14 mouse cellular contexts compared by ENCODE assay signal in the genomic region with DNA sequence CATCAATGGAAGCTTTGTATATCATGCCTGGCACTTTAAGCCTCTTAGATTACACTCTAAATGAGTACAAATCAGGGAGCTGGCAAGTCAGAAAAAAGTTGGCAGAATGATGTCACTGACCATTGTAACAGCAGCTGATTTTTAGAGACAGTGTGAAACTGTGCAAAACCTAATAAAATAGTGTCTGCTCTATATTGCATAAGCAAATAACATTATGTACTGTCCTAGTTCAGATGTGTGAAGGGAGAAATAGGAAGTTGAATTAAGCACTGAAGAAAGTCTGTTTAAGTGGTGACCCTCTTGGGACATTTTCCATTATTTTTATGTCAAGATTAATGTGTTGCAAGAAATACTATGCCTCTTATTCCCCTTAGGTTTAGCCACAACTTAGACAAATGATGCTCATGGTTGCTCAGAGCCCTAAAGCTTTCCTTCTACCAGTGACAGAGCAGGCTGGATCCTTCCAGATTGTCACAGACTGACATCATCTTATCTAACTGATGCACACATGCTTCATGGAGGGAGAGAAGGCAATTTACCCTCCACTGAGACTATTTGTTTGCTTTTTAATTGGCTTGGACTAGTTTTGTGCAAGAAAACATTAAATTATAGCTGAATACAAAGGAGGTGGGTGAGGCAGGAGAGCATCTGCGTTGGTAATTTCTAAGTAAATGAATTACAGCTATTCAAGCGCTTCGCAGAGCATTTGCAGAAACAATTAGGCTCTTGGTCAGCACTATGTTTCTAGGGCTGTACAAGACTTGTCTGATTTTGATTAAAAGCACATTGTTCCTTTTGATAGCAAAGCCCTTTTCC.
DNase-seq lines count a peak whose midpoint lies in the region; ATAC-seq and TF ChIP-seq lines count a peak whose summit lies in the region.
"Had no signal": no experiment of that assay in that cellular context is flagged by ENCODE, and none has a peak within 500 bp of the region (broad histone marks: within the 10 kb centered on the region; RNA-seq: fewer than 3 reads in every experiment).

No protein-coding gene starts in this region.

- H3K36me3 ChIP-seq in forebrain, embryonic 11.5 days (ENCODE audit: control insufficient read depth, insufficient read depth, low read length), result no peaks in the 10 kb centered on the region
- H3K36me3 ChIP-seq in forebrain, embryonic 10.5 days (replicated peaks), result no peaks in the 10 kb centered on the region
- H3K36me3 ChIP-seq in hindbrain, embryonic 12.5 days, result no peaks in the 10 kb centered on the region
- no peaks in the 10 kb centered on the region for H3K36me3 ChIP-seq in midbrain, postnatal 0 days (ENCODE audit: insufficient read depth, low read length)
- H3K36me3 ChIP-seq: heart, embryonic 15.5 days; liver, embryonic 12.5 days had no signal

- no peak for TF ChIP-seq CTCF in midbrain, postnatal 0 days (IDR thresholded peaks at IDR 0.05)

- no peak overlapping the region for H3K4me3 ChIP-seq in forebrain, embryonic 11.5 days (ENCODE audit: low read depth, low read length)
- no peak overlapping the region for H3K4me3 ChIP-seq in forebrain, embryonic 10.5 days
- no peak overlapping the region for H3K4me3 ChIP-seq in hindbrain, embryonic 12.5 days
- no peak overlapping the region for H3K4me3 ChIP-seq in midbrain, postnatal 0 days (ENCODE audit: low read depth, low read length)
- H3K4me3 ChIP-seq: heart, embryonic 15.5 days; liver, embryonic 12.5 days had no signal

- H3K27ac ChIP-seq in forebrain, embryonic 11.5 days (ENCODE audit: low read depth, low read length), result no peak overlapping the region
- H3K27ac ChIP-seq in forebrain, embryonic 10.5 days, result no peak overlapping the region
- H3K27ac ChIP-seq in hindbrain, embryonic 12.5 days, result no peak overlapping the region
- no peak overlapping the region for H3K27ac ChIP-seq in midbrain, postnatal 0 days (ENCODE audit: low read depth, low read length)
- H3K27ac ChIP-seq: heart, embryonic 15.5 days; liver, embryonic 12.5 days had no signal

- H3K9ac ChIP-seq in forebrain, embryonic 11.5 days (ENCODE audit: low read length), result no peak overlapping the region
- H3K9ac ChIP-seq in hindbrain, embryonic 12.5 days, result no peak overlapping the region
- H3K9ac ChIP-seq in midbrain, postnatal 0 days (replicated peaks; ENCODE audit: low read length, poor library complexity, severe bottlenecking), result no peak overlapping the region
- H3K9ac ChIP-seq: heart, embryonic 15.5 days; liver, embryonic 12.5 days had no signal

- H3K4me1 ChIP-seq in forebrain, embryonic 11.5 days (replicated peaks; ENCODE audit: control insufficient read depth, insufficient read depth, low read length), result no peaks in the 10 kb centered on the region
- peaks cover 5% of the 10 kb centered on the region; the same call in 1 of the 2 replicates for H3K4me1 ChIP-seq in forebrain, embryonic 10.5 days
- no peaks in the 10 kb centered on the region for H3K4me1 ChIP-seq in hindbrain, embryonic 12.5 days
- no peaks in the 10 kb centered on the region; the same call in 1 of the 2 replicates for H3K4me1 ChIP-seq in midbrain, postnatal 0 days (ENCODE audit: insufficient read depth, low read length)
- H3K4me1 ChIP-seq: heart, embryonic 15.5 days; liver, embryonic 12.5 days had no signal

- peak; percentile 80 for ATAC-seq in forebrain, embryonic 11.5 days (replicated peaks; ENCODE audit: low FRiP score)
- peak; percentile 89 for ATAC-seq in hindbrain, embryonic 12.5 days (ENCODE audit: low FRiP score)
- ATAC-seq in midbrain, postnatal 0 days (ENCODE audit: low FRiP score), result no peak
- no peak for ATAC-seq in monocyte, adult 5-6 weeks (replicated peaks; ENCODE audit: insufficient number of reproducible peaks, low FRiP score, low TSS enrichment, poor library complexity, severe bottlenecking)
- ATAC-seq: liver, embryonic 12.5 days had no signal

- H3K27me3 ChIP-seq in forebrain, embryonic 11.5 days (ENCODE audit: control insufficient read depth, insufficient read depth, low read length), result no peaks in the 10 kb centered on the region
- no peaks in the 10 kb centered on the region for H3K27me3 ChIP-seq in forebrain, embryonic 10.5 days (ENCODE audit: poor library complexity, severe bottlenecking)
- H3K27me3 ChIP-seq in hindbrain, embryonic 12.5 days, result no peaks in the 10 kb centered on the region
- no peaks in the 10 kb centered on the region for H3K27me3 ChIP-seq in midbrain, postnatal 0 days (ENCODE audit: insufficient read depth, low read length)
- H3K27me3 ChIP-seq: heart, embryonic 15.5 days; liver, embryonic 12.5 days had no signal

- no peak for DNase-seq in forebrain, embryonic 11.5 days (ENCODE audit: low spot score)
- DNase-seq in forebrain, embryonic 10.5 days (ENCODE audit: extremely low spot score, low spot score), result no peak
- DNase-seq in brain, adult 2 months (ENCODE audit: low read depth, low spot score), result peak; percentile 23
- DNase-seq in midbrain, postnatal 0 days (ENCODE audit: low spot score), result peak; percentile 13
- DNase-seq in right cerebral cortex, postnatal 10 days (ENCODE audit: low spot score in 2 of 2), result no peak
- no peak for DNase-seq in gastrocnemius, adult 18-20 months (ENCODE audit: low spot score)
- DNase-seq: cerebellum, adult 18-20 months; kidney, postnatal 14 days; right cerebral cortex, postnatal 4 days; thymus, adult 18-20 months had no signal

- H3K4me2 ChIP-seq in forebrain, embryonic 11.5 days (ENCODE audit: low read depth, low read length, severe bottlenecking), result no peak overlapping the region
- H3K4me2 ChIP-seq in hindbrain, embryonic 12.5 days (replicated peaks), result no peak overlapping the region
- no peak overlapping the region for H3K4me2 ChIP-seq in midbrain, postnatal 0 days (ENCODE audit: low read depth, low read length, poor library complexity, severe bottlenecking)
- H3K4me2 ChIP-seq: heart, embryonic 15.5 days; liver, embryonic 12.5 days had no signal

- H3K9me3 ChIP-seq in forebrain, embryonic 11.5 days (ENCODE audit: control insufficient read depth, low read length), result no peaks in the 10 kb centered on the region
- no peaks in the 10 kb centered on the region for H3K9me3 ChIP-seq in forebrain, embryonic 10.5 days
- H3K9me3 ChIP-seq in hindbrain, embryonic 12.5 days (replicated peaks), result no peaks in the 10 kb centered on the region
- no peaks in the 10 kb centered on the region for H3K9me3 ChIP-seq in midbrain, postnatal 0 days (ENCODE audit: low read length)
- H3K9me3 ChIP-seq: heart, embryonic 15.5 days; liver, embryonic 12.5 days had no signal

- 33% methylated on average over 3 of the region's 3 CpGs for WGBS in forebrain, embryonic 11.5 days
- WGBS in forebrain, embryonic 10.5 days, result 64% methylated on average over 3 of the region's 3 CpGs
- WGBS in hindbrain, embryonic 12.5 days, result 45% methylated on average over 3 of the region's 3 CpGs
- 61% methylated on average over 3 of the region's 3 CpGs for WGBS in midbrain, postnatal 0 days

Comparison
In these comparisons a context has a peak if more than half of its experiments do, and no peak if none do; other contexts are left out.
1. ATAC-seq: peak in forebrain, embryonic 11.5 days (single experiment) and hindbrain, embryonic 12.5 days (single experiment); none in midbrain, postnatal 0 days (single experiment) and monocyte, adult 5-6 weeks (single experiment).
2. DNase-seq: peak in brain, adult 2 months (single experiment) and midbrain, postnatal 0 days (single experiment); none in forebrain, embryonic 11.5 days (single experiment), forebrain, embryonic 10.5 days (single experiment), right cerebral cortex, postnatal 10 days (0 of 2) and gastrocnemius, adult 18-20 months (single experiment).